Mouse (Mus musculus) heart, adult 8-10 months (tissue): ENCODE results near the gene Foxi3. TPM values are rescaled to one million over a fixed set of nuclear protein-coding genes. Genes with fewer than 3 reads are reported as not detected.

ENCODE experiments used
- DNase-seq: peaks from one replicate; pipeline ENCODE4 v3.0.0; 2022; ENCODE audit warnings: low spot score
- total RNA-seq, 4 experiments: library from RNA; stranded (reverse); gene quantifications; 2 replicates each; pipeline ENCODE4 v1.2.4; 2022

Gene Foxi3
- total RNA-seq, 4 experiments from 2014 or later, result not detected

GRCm38 (mm10) chr6:70986683-70987082, 30.4 kb downstream of the Foxi3 start:
- DNase-seq, result no peak

GRCm38 (mm10) chr6:70996123-70996723, 39.9 kb downstream of the Foxi3 start:
- DNase-seq, result no peak

- no peak for DNase-seq
Observed at GRCm38 (mm10) chr6:71002656-71003055, 46.3 kb downstream of the Foxi3 start.

GRCm38 (mm10) chr6:71004161-71004560, 47.8 kb downstream of the Foxi3 start:
- no peak for DNase-seq

Other genes with a start within 250 kb of the Foxi3 start
- gene Rpia, start 164.3 kb upstream of the Foxi3 start, total RNA-seq, result 10 to 100 TPM; 11.6 to 15.0 (median 13.4) TPM
- 1 to 10 TPM; 6.3 to 8.9 (median 7.6) TPM for gene Eif2ak3, start 112.0 kb upstream of the Foxi3 start, total RNA-seq
- not detected for gene Tex37, start 37.6 kb upstream of the Foxi3 start, total RNA-seq
- 1 to 10 TPM; 4.3 to 6.7 (median 5.2) TPM for gene Thnsl2, start 187.9 kb downstream of the Foxi3 start, total RNA-seq
- gene Fabp1, start 243.3 kb downstream of the Foxi3 start, total RNA-seq, result not detected